Mouse (Mus musculus): ENCODE results near the gene Trip10.
"Not testable (repeated sequence)": the region's sequence is repeated elsewhere in the genome, so short reads cannot be mapped to it uniquely, and the experiment has no call there.

The Trip10 gene

GRCm38 (mm10) chr17:57262901-57263550, 13.8 kb downstream of the Trip10 start:
- DNase-seq (ENCODE audit: extremely low read depth, insufficient read length, low spot score), result no peak

- no peak for DNase-seq (ENCODE audit: extremely low read depth, insufficient read length, low spot score)
Observed at GRCm38 (mm10) chr17:57264164-57264563, 14.9 kb downstream of the Trip10 start.

- DNase-seq (ENCODE audit: extremely low read depth, insufficient read length, low spot score), result peak; percentile 82
Observed at GRCm38 (mm10) chr17:57264972-57265945, 16.0 kb downstream of the Trip10 start.

GRCm38 (mm10) chr17:57267556-57268126, 18.4 kb downstream of the Trip10 start:
- peak; percentile 61 for DNase-seq (ENCODE audit: extremely low read depth, insufficient read length, low spot score)

- DNase-seq (ENCODE audit: extremely low read depth, insufficient read length, low spot score), result no peak
Observed at GRCm38 (mm10) chr17:57271301-57271700, 22.0 kb downstream of the Trip10 start.

GRCm38 (mm10) chr17:57273846-57274245, 24.6 kb downstream of the Trip10 start:
- DNase-seq (ENCODE audit: extremely low read depth, insufficient read length, low spot score), result no peak

GRCm38 (mm10) chr17:57274686-57275085, 25.4 kb downstream of the Trip10 start:
- no peak for DNase-seq (ENCODE audit: extremely low read depth, insufficient read length, low spot score)

GRCm38 (mm10) chr17:57275111-57275996, 26.1 kb downstream of the Trip10 start:
- DNase-seq (ENCODE audit: extremely low read depth, insufficient read length, low spot score), result peak; percentile 93

- DNase-seq (ENCODE audit: extremely low read depth, insufficient read length, low spot score), result peak; percentile 64
Observed at GRCm38 (mm10) chr17:57275997-57276351, 26.7 kb downstream of the Trip10 start.

GRCm38 (mm10) chr17:57276634-57277121, 27.4 kb downstream of the Trip10 start:
- peak; percentile 72 for DNase-seq (ENCODE audit: extremely low read depth, insufficient read length, low spot score)

GRCm38 (mm10) chr17:57277598-57278261, 28.5 kb downstream of the Trip10 start:
- DNase-seq (ENCODE audit: extremely low read depth, insufficient read length, low spot score), result not testable (repeated sequence)

- no peak for DNase-seq (ENCODE audit: extremely low read depth, insufficient read length, low spot score)
Observed at GRCm38 (mm10) chr17:57278537-57278936, 29.3 kb downstream of the Trip10 start.

- DNase-seq (ENCODE audit: extremely low read depth, insufficient read length, low spot score), result no peak
Observed at GRCm38 (mm10) chr17:57278943-57279590, 29.8 kb downstream of the Trip10 start, which contains the start of gene Vav1. Gene Vav1, plus strand, starts transcription at chr17:57279100.

- DNase-seq (ENCODE audit: extremely low read depth, insufficient read length, low spot score), result no peak
Observed at GRCm38 (mm10) chr17:57279591-57280224, 30.5 kb downstream of the Trip10 start.

- DNase-seq (ENCODE audit: extremely low read depth, insufficient read length, low spot score), result no peak
Observed at GRCm38 (mm10) chr17:57280411-57280810, 31.2 kb downstream of the Trip10 start.

GRCm38 (mm10) chr17:57283906-57284305, 34.7 kb downstream of the Trip10 start:
- no peak for DNase-seq (ENCODE audit: extremely low read depth, insufficient read length, low spot score)

- DNase-seq (ENCODE audit: extremely low read depth, insufficient read length, low spot score), result no peak
Observed at GRCm38 (mm10) chr17:57285077-57285476, 35.8 kb downstream of the Trip10 start.

GRCm38 (mm10) chr17:57286718-57287355, 37.6 kb downstream of the Trip10 start:
- DNase-seq (ENCODE audit: extremely low read depth, insufficient read length, low spot score), result no peak

All from 3134 (cell line).